Mouse (Mus musculus) kidney, adult 2 months (tissue): ENCODE measurements around the gene Arhgef10l. TPM values are rescaled to one million over a fixed set of nuclear protein-coding genes. Genes with fewer than 3 reads are reported as not detected.

Source experiments
- DNase-seq: peaks from one replicate; pipeline ENCODE4 v3.0.0; 2021
- H3K27ac ChIP-seq: fragments of 200-500 bp; 2 replicates; pipeline ENCODE4 v1.5.1; 2012; ENCODE audit warnings: low read depth, low read length, control low read depth, inconsistent platforms; ENCODE audit not compliant: insufficient read depth
- H3K27me3 ChIP-seq: fragments of 200-500 bp; replicated peaks from 2 replicates; pipeline ENCODE4 v1.6.1; 2012; ENCODE audit warnings: mild to moderate bottlenecking, moderate library complexity, low read length, inconsistent platforms; ENCODE audit not compliant: control insufficient read depth, insufficient read depth
- H3K36me3 ChIP-seq: fragments of 200-500 bp; 2 replicates; pipeline ENCODE4 v1.6.1; 2012; ENCODE audit warnings: mild to moderate bottlenecking, moderate library complexity, low read length, inconsistent platforms; ENCODE audit not compliant: control insufficient read depth, insufficient read depth
- H3K4me1 ChIP-seq: fragments of 200-500 bp; 2 replicates; pipeline ENCODE4 v1.6.1; 2011; ENCODE audit warnings: low read length; ENCODE audit not compliant: control insufficient read depth, insufficient read depth
- H3K4me3 ChIP-seq: fragments of 200-500 bp; 2 replicates; pipeline ENCODE4 v1.5.1; 2011; ENCODE audit warnings: mild to moderate bottlenecking, low read depth, low read length, control low read depth; ENCODE audit not compliant: insufficient read depth
- CTCF ChIP-seq: fragments of 200-500 bp; conservative IDR thresholded peaks from 2 replicates; pipeline ENCODE4 v1.5.1; 2011; ENCODE audit warnings: low read depth, mild to moderate bottlenecking, control low read depth, low read length, moderate library complexity, mixed read lengths; ENCODE audit not compliant: insufficient read depth, insufficient read length
- POLR2A ChIP-seq: fragments of 200-500 bp; IDR thresholded peaks from one replicate; pipeline ENCODE4 v1.6.1; 2011; ENCODE audit warnings: low read depth, low read length, control low read depth
- WGBS: fragments of 180-500 bp; shearing (Covaris S2); methylation state at CpG from one replicate; pipeline ENCODE4 v1.1.7; 2018; 5-methylcytosine and 5-hydroxymethylcytosine counted together
- polyA plus RNA-seq: library from polyadenylated mRNA; depleted of rRNA; stranded (reverse); fragments of >200 nt; gene quantifications from 2 replicates; pipeline ENCODE4 v1.2.3, GENCODE M21; 2012

The Arhgef10l gene
- polyA plus RNA-seq, 1 experiment, result 42.0 TPM

GRCm38 (mm10) chr4:140640668-140641067 is 25.1 kb downstream of the Arhgef10l start:
- Histone ChIP-seq H3K36me3 (no peaks in the 10 kb centered on the region), H3K4me3 (no peak overlapping the region), H3K27me3 (no peaks in the 10 kb centered on the region), H3K27ac (no peak overlapping the region), H3K4me1 (peaks cover 17% of the 10 kb centered on the region)
- WGBS, result 66% methylated on average over 9 of the region's 9 CpGs
- no peak for DNase-seq
- TF ChIP-seq POLR2A (no peak), CTCF (no peak)

- Histone ChIP-seq H3K4me3 (no peak overlapping the region), H3K4me1 (peaks cover 22% of the 10 kb centered on the region), H3K27ac (no peak overlapping the region), H3K36me3 (no peaks in the 10 kb centered on the region), H3K27me3 (no peaks in the 10 kb centered on the region)
- no peak for DNase-seq
- TF ChIP-seq CTCF, result no peak
- TF ChIP-seq POLR2A, result no peak
- 63% methylated on average over 8 of the region's 8 CpGs for WGBS
Measured at GRCm38 (mm10) chr4:140640242-140640523, 25.6 kb downstream of the Arhgef10l start.

GRCm38 (mm10) chr4:140639431-140640241 is 26.2 kb downstream of the Arhgef10l start:
- DNase-seq, result no peak
- no peak overlapping the region for H3K4me3 ChIP-seq
- peaks cover 24% of the 10 kb centered on the region for H3K4me1 ChIP-seq
- H3K36me3 ChIP-seq, result no peaks in the 10 kb centered on the region
- no peak overlapping the region for H3K27ac ChIP-seq
- no peaks in the 10 kb centered on the region for H3K27me3 ChIP-seq
- TF ChIP-seq POLR2A (no peak), CTCF (no peak)
- WGBS, result 93% methylated on average over 28 of the region's 28 CpGs

GRCm38 (mm10) chr4:140638591-140638990 is 27.2 kb downstream of the Arhgef10l start:
- TF ChIP-seq CTCF (no peak), POLR2A (no peak)
- no peak overlapping the region for H3K27ac ChIP-seq
- no peak overlapping the region for H3K4me3 ChIP-seq
- H3K36me3 ChIP-seq, result no peaks in the 10 kb centered on the region
- no peaks in the 10 kb centered on the region for H3K27me3 ChIP-seq
- WGBS, result 94% methylated on average over 5 of the region's 5 CpGs
- no peak for DNase-seq
- peaks cover 24% of the 10 kb centered on the region for H3K4me1 ChIP-seq

- no peak for DNase-seq
- no peak overlapping the region for H3K4me3 ChIP-seq
- H3K36me3 ChIP-seq, result no peaks in the 10 kb centered on the region
- WGBS, result 69% methylated on average over 8 of the region's 8 CpGs
- TF ChIP-seq CTCF (no peak), POLR2A (no peak)
- H3K27ac ChIP-seq, result no peak overlapping the region
- no peaks in the 10 kb centered on the region for H3K27me3 ChIP-seq
- H3K4me1 ChIP-seq, result peaks cover 24% of the 10 kb centered on the region
Measured at GRCm38 (mm10) chr4:140637269-140637668, 28.5 kb downstream of the Arhgef10l start.

- peak; percentile 88 for DNase-seq
- no peaks in the 10 kb centered on the region for H3K36me3 ChIP-seq
- H3K27ac ChIP-seq, result peak overlapping the region; percentile 54
- 30% methylated on average over 5 of the region's 5 CpGs for WGBS
- no peak overlapping the region for H3K4me3 ChIP-seq
- peaks cover 26% of the 10 kb centered on the region for H3K4me1 ChIP-seq
- H3K27me3 ChIP-seq, result no peaks in the 10 kb centered on the region
- TF ChIP-seq CTCF (no peak), POLR2A (no peak)
Measured at GRCm38 (mm10) chr4:140636312-140636996, 29.4 kb downstream of the Arhgef10l start.

GRCm38 (mm10) chr4:140634861-140635388 is 30.9 kb downstream of the Arhgef10l start:
- no peak for DNase-seq
- no peak overlapping the region for H3K4me3 ChIP-seq
- no peaks in the 10 kb centered on the region for H3K27me3 ChIP-seq
- no peaks in the 10 kb centered on the region for H3K36me3 ChIP-seq
- peaks cover 31% of the 10 kb centered on the region for H3K4me1 ChIP-seq
- WGBS, result 65% methylated on average over 10 of the region's 10 CpGs
- H3K27ac ChIP-seq, result 0 out of 2 replicates have a peak overlapping the region, but pooled peaks have one; percentile 11
- no peak for TF ChIP-seq POLR2A
- no peak for TF ChIP-seq CTCF
